Mouse (Mus musculus) limb, embryonic 10.5 days (tissue): Measurements from ENCODE around the gene Mrpl53. TPM values are rescaled to one million over a fixed set of nuclear protein-coding genes. Genes with fewer than 3 reads are reported as not detected.

Experiments used
- DNase-seq: peaks from one replicate; pipeline ENCODE4 v3.0.0-alpha.2; 2017; ENCODE audit warnings: low spot score
- H3K27ac ChIP-seq: fragments of 300-500 bp; sonication (generic); 2 replicates; pipeline ENCODE4 v1.5.1; 2016; ENCODE audit warnings: mild to moderate bottlenecking
- H3K27me3 ChIP-seq: fragments of 300-500 bp; sonication (generic); 2 replicates; pipeline ENCODE4 v1.6.1; 2016; ENCODE audit warnings: low read depth, mild to moderate bottlenecking; ENCODE audit not compliant: poor library complexity, severe bottlenecking
- H3K36me3 ChIP-seq: fragments of 300-500 bp; sonication (generic); 2 replicates; pipeline ENCODE4 v1.6.1; 2016; ENCODE audit warnings: mild to moderate bottlenecking, moderate library complexity
- H3K4me1 ChIP-seq: fragments of 300-500 bp; sonication (generic); 2 replicates; pipeline ENCODE4 v1.6.1; 2016
- H3K4me3 ChIP-seq: fragments of 300-500 bp; sonication (generic); 2 replicates; pipeline ENCODE4 v1.5.1; 2016; ENCODE audit warnings: mild to moderate bottlenecking, moderate library complexity
- H3K9me3 ChIP-seq: fragments of 300-500 bp; sonication (generic); replicated peaks from 2 replicates; pipeline ENCODE4 v1.6.1; 2016; ENCODE audit warnings: mild to moderate bottlenecking
- WGBS: fragments of 180-500 bp; shearing (Covaris S2); methylation state at CpG from one replicate; pipeline ENCODE4 v1.1.7; 2016; 5-methylcytosine and 5-hydroxymethylcytosine counted together
- polyA plus RNA-seq: library from polyadenylated mRNA; unstranded; fragments of >200 nt; fragmentation: Nextera tagmentation; extraction: Ambion mirVana; gene quantifications from 2 replicates; pipeline ENCODE4 v1.2.1, GENCODE M21; 2016

Gene Mrpl53
- polyA plus RNA-seq, 1 experiment from 2014 or later, result 150 TPM

- 89% methylated on average over 14 of the region's 14 CpGs for WGBS
- H3K27me3 ChIP-seq, result no peaks in the 10 kb centered on the region
- peaks cover 41% of the 10 kb centered on the region for H3K36me3 ChIP-seq
- DNase-seq, result peak; percentile 27
- peaks cover 63% of the 10 kb centered on the region for H3K4me1 ChIP-seq
- H3K27ac ChIP-seq, result peak overlapping the region; percentile 99
- no peaks in the 10 kb centered on the region for H3K9me3 ChIP-seq
- peak overlapping the region; percentile 14; the same call in 1 of the 2 replicates for H3K4me3 ChIP-seq
These were observed 10.2 kb downstream of the Mrpl53 start for GRCm38 (mm10) chr6:83118825-83119733.

- 88% methylated on average over 7 of the region's 7 CpGs for WGBS
These were observed 10.9 kb downstream of the Mrpl53 start for GRCm38 (mm10) chr6:83119734-83120051.

DNA sequence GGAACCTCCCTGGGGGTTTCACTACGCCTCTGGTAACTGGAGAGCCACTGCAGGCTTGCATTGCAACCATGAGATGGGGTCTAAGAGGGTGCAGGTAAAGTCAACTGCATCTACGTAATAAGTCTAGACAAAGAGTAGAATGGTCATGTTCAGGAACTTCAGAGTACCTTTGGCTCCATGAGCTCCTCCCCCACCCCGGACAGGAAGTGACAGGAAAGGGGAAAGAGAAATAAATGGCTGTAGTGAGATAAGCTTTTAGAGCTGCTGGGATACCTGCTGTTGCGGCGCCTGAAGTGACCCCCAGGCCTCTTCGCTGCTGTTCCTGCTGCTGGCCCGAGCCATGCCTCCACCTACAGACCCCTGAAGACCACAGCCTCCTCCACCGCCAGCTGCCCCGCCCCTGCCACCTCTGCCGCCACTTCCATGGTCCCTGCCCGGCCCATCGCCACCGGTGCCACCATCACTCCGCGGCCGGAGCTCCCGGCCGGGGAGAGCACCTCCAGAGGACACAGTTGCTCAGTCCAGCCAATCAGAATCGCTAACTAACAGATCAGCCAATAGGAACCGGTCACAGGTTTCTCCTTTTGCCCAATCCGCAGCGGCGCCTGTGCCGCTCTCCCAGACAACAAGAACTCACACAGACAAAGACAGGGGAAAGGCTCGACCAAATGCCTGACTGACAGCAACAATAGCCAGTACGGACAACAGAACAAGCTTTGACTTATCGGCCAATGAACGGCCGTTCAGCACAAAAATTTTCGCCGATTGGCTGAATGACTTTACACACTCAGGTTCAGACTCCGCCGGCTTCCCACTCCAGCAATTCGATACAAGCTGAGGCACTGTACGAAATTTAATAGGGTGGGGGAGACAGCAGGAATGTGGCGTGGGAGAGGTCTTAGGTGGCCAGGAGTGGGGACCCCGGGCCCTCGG is 12.4 kb downstream of the Mrpl53 start, which contains the start of gene Wbp1:
TSS of gene Wbp1 (minus strand) at position 630 of the 933 bp plus-strand sequence.
- H3K4me1 ChIP-seq, result peaks cover 60% of the 10 kb centered on the region
- peak within 1 kb of the TSS; percentile 99 for H3K27ac ChIP-seq
- peak; percentile 89 for DNase-seq
- H3K4me3 ChIP-seq, result peak within 1 kb of the TSS; percentile 71
- 1% methylated on average over 38 of the region's 38 CpGs for WGBS
- no peaks in the 10 kb centered on the region for H3K27me3 ChIP-seq
- H3K9me3 ChIP-seq, result no peaks in the 10 kb centered on the region
- peaks cover 41% of the 10 kb centered on the region for H3K36me3 ChIP-seq

More at GRCm38 (mm10) chr6:83119734-83120051, 10.9 kb downstream of the Mrpl53 start:
- H3K4me3 ChIP-seq, result peak overlapping the region; percentile 71
- no peaks in the 10 kb centered on the region for H3K9me3 ChIP-seq
- DNase-seq, result peak; percentile 39
- no peaks in the 10 kb centered on the region for H3K27me3 ChIP-seq
- H3K36me3 ChIP-seq, result peaks cover 41% of the 10 kb centered on the region
- H3K27ac ChIP-seq, result peak overlapping the region; percentile 99
- H3K4me1 ChIP-seq, result peaks cover 63% of the 10 kb centered on the region

DNA sequence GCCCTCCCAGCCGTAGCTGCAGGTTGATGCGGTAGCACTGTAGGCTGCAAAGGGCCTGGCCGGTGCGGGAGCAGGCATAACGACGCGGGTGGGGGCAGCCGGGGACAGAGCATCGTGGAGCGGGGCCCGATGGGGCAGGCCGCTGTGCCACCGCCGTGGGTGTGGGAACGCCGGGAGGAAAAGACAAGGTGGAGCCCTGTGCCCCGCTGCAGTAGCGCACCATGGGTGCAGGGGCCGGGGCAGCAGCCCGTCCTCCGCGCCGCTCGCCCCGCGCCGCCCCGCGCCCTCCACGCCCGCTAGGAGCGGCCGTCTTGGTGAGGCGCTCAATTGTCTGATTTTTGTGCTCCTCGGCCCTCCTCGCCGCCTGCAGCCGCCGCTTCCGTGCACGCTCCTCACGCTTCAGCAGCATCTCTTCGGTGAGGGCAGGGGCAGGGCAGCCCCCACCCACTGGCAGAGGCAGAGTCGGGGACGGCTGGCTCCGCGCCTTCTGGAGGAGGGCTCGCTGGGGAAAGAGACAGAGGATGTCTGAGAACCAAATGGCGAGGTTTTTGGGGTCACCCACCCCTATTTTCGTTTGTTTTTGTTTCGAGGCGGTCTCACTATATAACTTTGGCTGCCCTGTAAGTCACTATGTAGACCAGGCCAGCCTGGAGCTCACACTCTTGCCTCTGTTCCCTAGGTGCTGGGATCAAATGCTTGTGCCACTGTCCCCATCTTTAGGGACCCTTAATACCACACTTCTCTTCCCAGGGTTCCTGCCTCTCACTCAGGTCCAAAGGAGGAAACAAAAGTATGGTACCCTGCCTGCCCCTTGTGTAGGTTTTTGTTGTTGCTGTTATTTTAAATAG is 13.2 kb downstream of the Mrpl53 start:
- Histone ChIP-seq H3K27me3 (no peaks in the 10 kb centered on the region), H3K4me1 (peaks cover 51% of the 10 kb centered on the region), H3K27ac (peak overlapping the region; percentile 99), H3K4me3 (peak overlapping the region; percentile 71), H3K9me3 (no peaks in the 10 kb centered on the region), H3K36me3 (peaks cover 35% of the 10 kb centered on the region)
- 2% methylated on average over 52 of the region's 52 CpGs for WGBS
- no peak for DNase-seq

GRCm38 (mm10) chr6:83122961-83123360 is 14.1 kb downstream of the Mrpl53 start:
- no peaks in the 10 kb centered on the region for H3K9me3 ChIP-seq
- H3K4me3 ChIP-seq, result peak overlapping the region; percentile 71
- 86% methylated on average over 5 of the region's 5 CpGs for WGBS
- no peak for DNase-seq
- peak overlapping the region; percentile 99 for H3K27ac ChIP-seq
- H3K36me3 ChIP-seq, result peaks cover 26% of the 10 kb centered on the region
- H3K27me3 ChIP-seq, result no peaks in the 10 kb centered on the region
- peaks cover 50% of the 10 kb centered on the region for H3K4me1 ChIP-seq

GRCm38 (mm10) chr6:83124851-83125312 is 16.0 kb downstream of the Mrpl53 start:
- Histone ChIP-seq H3K4me1 (peaks cover 43% of the 10 kb centered on the region), H3K9me3 (no peaks in the 10 kb centered on the region), H3K4me3 (peak overlapping the region; percentile 87), H3K36me3 (peaks cover 7% of the 10 kb centered on the region), H3K27me3 (no peaks in the 10 kb centered on the region), H3K27ac (peak overlapping the region; percentile 91)
- peak; percentile 94 for DNase-seq
- WGBS, result under 1% methylated on average over 30 of the region's 30 CpGs

DNA sequence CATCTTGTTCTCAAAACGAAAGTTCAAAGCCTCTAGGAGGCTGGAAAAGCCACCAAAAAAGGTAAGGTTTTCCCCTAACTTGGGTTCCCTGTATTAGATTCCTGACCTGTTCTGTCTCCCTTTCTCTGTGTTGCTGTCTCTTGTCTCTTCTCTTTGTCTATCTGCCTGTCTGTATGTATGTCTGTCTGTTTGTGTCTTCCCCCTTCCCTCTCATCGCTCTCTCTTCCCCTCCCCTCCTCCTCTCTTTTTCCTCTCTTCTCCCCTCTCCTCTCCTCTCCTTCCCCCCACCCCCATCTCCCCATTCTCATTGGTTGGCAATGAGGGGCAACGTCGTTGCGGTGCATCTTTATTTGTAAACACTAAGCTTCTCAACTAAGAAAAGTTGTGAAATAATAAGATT is 16.5 kb downstream of the Mrpl53 start, which contains the start of gene Ino80b:
TSS of gene Ino80b (minus strand) at position 101 of the 400 bp plus-strand sequence.
- Histone ChIP-seq H3K27me3 (no peaks in the 10 kb centered on the region), H3K4me1 (peaks cover 38% of the 10 kb centered on the region), H3K27ac (peak within 1 kb of the TSS; percentile 91), H3K36me3 (peaks cover 4% of the 10 kb centered on the region; the same call in 1 of the 2 replicates), H3K9me3 (no peaks in the 10 kb centered on the region), H3K4me3 (peak within 1 kb of the TSS; percentile 87)
- DNase-seq, result no peak
- 35% methylated on average over 5 of the region's 5 CpGs for WGBS

GRCm38 (mm10) chr6:83127419-83127818 is 18.6 kb downstream of the Mrpl53 start:
- Histone ChIP-seq H3K27ac (no peak overlapping the region), H3K9me3 (no peaks in the 10 kb centered on the region), H3K27me3 (no peaks in the 10 kb centered on the region), H3K36me3 (peaks cover 4% of the 10 kb centered on the region; the same call in 1 of the 2 replicates), H3K4me1 (peaks cover 29% of the 10 kb centered on the region), H3K4me3 (no peak overlapping the region)
- no peak for DNase-seq
- WGBS, result 93% methylated on average over 5 of the region's 5 CpGs

GRCm38 (mm10) chr6:83131469-83132034 is 22.7 kb downstream of the Mrpl53 start:
- Histone ChIP-seq H3K9me3 (no peaks in the 10 kb centered on the region), H3K4me1 (peaks cover 31% of the 10 kb centered on the region), H3K4me3 (no peak overlapping the region), H3K27me3 (no peaks in the 10 kb centered on the region), H3K36me3 (no peaks in the 10 kb centered on the region; the same call in 1 of the 2 replicates), H3K27ac (no peak overlapping the region)
- WGBS, result 85% methylated on average over 6 of the region's 6 CpGs
- DNase-seq, result no peak

DNA sequence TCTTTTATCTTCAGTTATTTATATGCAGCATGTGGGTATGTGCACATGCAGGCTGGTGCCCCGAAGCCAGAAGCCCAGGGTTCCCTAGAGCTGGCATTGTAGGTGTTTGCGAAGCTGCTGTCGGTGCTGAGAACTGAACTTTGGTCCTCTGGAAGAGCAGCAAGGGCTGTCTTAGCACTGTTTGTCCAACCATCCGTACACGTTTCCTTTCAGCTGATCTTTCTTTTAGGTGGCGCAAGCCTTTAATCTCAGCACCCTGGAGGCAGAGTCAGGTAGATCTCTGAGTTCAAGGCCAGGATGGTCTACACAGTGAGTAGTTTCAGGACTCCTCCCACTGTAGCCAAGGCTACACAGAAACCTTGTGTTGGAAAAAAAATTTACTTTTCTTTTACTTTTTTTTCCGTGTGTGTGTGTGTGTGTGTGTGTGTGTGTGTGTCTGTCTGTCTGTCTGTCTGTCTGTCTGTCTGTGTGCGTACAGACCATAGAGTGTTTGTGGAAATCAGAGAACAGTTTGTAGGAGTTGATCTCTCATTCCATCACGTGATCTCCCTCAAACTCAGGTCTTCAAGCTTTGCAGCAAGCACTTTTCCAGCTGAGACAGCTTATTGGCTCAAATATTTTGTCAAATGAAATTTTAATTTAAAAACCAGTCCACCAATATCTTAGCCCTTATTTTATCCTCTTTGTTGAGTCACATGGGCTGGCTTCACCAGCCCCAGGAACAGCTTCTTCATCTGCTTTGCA is 23.5 kb downstream of the Mrpl53 start:
- peaks cover 35% of the 10 kb centered on the region for H3K4me1 ChIP-seq
- no peaks in the 10 kb centered on the region; the same call in 1 of the 2 replicates for H3K36me3 ChIP-seq
- H3K27me3 ChIP-seq, result no peaks in the 10 kb centered on the region
- 90% methylated on average over 9 of the region's 9 CpGs for WGBS
- no peak overlapping the region for H3K27ac ChIP-seq
- no peak overlapping the region for H3K4me3 ChIP-seq
- no peaks in the 10 kb centered on the region for H3K9me3 ChIP-seq
- DNase-seq, result no peak

GRCm38 (mm10) chr6:83134226-83134625 is 25.4 kb downstream of the Mrpl53 start:
- H3K9me3 ChIP-seq, result no peaks in the 10 kb centered on the region

More at GRCm38 (mm10) chr6:83134226-83134625, 25.4 kb downstream of the Mrpl53 start:
- H3K27me3 ChIP-seq, result no peaks in the 10 kb centered on the region
- no peak for DNase-seq
- H3K27ac ChIP-seq, result no peak overlapping the region
- peaks cover 2% of the 10 kb centered on the region; the same call in 1 of the 2 replicates for H3K36me3 ChIP-seq
- 73% methylated on average over 3 of the region's 3 CpGs for WGBS
- H3K4me1 ChIP-seq, result peaks cover 53% of the 10 kb centered on the region
- H3K4me3 ChIP-seq, result no peak overlapping the region
